Mouse (Mus musculus): Measurements from ENCODE around the gene A930033H14Rik. TPM values are rescaled to one million over a fixed set of nuclear protein-coding genes. Genes with fewer than 3 reads are reported as not detected.

A930033H14Rik gene
- total RNA-seq, 2 experiments from 2014 or later: 2.4 to 2.8 TPM

GRCm38 (mm10) chr10:69207481-69207880, 5.4 kb downstream of the A930033H14Rik start:
- intact Hi-C loops (cut with DNase I): no loop called here
- DNase-seq: no peak

DNA sequence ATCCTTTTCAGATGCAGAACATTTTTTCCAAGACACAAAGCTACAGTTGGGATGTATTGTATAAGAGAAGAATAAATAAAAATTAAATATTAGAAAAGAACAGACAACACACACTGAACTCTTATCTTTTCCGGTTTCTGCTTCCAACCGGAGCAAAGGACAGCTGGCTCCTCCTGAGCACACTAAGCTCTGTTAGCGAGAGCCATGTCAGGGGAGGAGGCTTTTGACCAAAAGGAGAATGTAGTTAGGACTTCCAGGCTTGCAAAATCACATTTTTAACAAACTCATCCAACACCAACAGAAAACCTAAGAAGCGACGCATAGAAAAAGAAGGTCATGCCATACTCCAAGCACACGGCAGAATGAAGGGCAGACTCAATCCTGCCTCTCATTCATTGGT, 6.8 kb downstream of the A930033H14Rik start:
- no peak for DNase-seq
- intact Hi-C loops (cut with DNase I): no loop called here

DNA sequence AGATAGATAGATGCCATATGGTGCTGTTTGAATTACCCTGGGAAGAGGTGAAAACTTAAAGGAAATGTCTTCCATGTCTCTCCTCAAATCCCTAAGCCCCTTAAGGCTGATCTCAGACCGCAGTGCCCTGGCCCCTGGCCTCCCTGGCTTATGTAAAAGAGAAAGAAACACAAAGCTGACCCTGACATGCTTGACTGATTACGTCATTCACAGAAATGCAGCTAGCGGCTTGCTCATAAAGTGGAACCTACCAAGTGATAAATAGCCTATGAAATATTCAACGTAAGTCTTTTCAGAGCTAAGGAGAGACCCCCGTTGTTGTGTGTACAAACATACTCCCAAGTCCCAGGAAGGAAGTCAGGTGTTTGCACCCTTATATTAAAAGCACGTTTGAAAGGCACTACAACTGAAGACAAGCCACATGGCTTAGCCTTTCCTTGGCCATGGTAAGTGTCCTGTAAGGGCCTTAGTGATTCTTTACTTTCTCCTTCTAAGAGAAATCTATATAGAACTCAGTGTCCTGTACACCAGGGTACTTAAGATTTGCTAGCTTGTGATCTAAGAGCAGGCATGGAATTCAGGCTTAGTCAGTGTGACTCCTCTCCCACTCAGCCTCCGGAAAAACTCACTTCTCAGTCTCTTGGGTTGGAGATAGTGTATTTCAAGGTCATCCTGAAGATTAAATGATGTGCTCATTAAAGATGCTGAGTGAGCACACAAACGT, 8.1 kb downstream of the A930033H14Rik start:
- intact Hi-C loops (cut with DNase I): no loop called here
- DNase-seq: no peak

GRCm38 (mm10) chr10:69193721-69194120, 19.2 kb downstream of the A930033H14Rik start:
- intact Hi-C loops (cut with DNase I): no loop called here
- DNase-seq: no peak

- peak in 1 of 2 experiments; percentile 28 for DNase-seq
- intact Hi-C loops (cut with DNase I): no loop called here
Measured at GRCm38 (mm10) chr10:69192266-69192665, 20.6 kb downstream of the A930033H14Rik start.

DNA sequence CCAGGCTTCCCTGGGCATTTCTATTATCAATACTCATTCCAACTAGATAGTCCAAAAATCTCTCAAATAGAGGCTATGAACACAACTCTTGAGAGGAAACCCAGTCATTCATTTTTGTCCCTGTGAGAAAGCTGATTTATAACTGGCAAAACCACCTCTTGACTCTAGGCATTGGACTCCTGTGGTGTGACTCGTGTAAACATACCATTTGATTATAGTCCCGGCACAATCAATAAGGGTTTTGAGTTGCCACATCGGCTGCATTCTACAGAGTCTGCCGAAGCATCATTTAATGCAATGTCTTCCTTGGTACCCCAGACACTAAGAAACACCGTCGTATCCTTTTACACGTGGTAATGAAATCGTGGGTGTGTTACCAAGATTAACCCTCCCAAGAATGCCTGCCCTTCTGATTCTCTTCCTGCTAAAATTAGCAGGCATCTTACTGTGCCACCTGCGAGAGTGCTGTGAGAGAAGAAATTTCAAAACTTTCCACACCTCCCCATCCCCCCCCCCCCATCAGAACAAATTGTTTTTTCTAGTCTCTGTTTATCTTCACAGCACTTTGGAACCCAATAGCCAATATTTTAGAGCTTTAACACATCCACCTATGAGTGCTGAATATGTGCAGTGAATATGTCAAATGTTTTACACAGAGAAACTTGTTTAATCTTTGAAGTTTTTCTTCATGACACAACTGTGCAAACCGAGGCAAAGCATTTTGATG, 22.3 kb downstream of the A930033H14Rik start:
- DNase-seq: no peak
- intact Hi-C loops (cut with DNase I): no loop called here

GRCm38 (mm10) chr10:69187773-69188443, 25.0 kb downstream of the A930033H14Rik start:
- no peak for DNase-seq
- intact Hi-C loops (cut with DNase I): loop anchor here (2.0 kb wide), 1 partner anchor 25 kb away; the partner anchor contains the start of gene A930033H14Rik

GRCm38 (mm10) chr10:69185894-69186893, 26.7 kb downstream of the A930033H14Rik start:
- DNase-seq: peak; percentile 74 to 80
- intact Hi-C loops (cut with DNase I): loop anchor here (1.0 to 2.0 kb wide), 2 partner anchors 27 to 121 kb away; partner anchors contain the start of gene A930033H14Rik

DNA sequence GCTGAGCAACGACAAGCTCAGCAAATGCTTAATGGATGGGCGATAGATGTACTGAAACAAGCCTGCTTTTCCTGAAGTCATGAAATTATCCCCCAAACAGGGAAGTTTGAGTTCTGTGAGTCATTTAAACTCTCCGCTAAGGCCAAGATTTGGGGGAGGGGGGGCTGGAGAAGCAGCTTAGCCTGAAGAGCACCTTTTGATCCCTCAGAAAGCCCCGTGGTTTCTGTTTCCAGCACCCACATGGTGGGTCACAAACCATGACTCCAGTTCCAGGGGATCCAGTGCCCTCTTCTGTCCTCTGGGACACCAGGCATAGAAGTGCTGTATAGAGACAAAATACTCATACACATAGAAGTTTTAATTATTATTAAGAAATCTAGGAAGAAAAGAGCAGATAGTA, 27.5 kb downstream of the A930033H14Rik start:
- peak; percentile 30 to 34 for DNase-seq
- intact Hi-C loops (cut with DNase I): no loop called here

DNA sequence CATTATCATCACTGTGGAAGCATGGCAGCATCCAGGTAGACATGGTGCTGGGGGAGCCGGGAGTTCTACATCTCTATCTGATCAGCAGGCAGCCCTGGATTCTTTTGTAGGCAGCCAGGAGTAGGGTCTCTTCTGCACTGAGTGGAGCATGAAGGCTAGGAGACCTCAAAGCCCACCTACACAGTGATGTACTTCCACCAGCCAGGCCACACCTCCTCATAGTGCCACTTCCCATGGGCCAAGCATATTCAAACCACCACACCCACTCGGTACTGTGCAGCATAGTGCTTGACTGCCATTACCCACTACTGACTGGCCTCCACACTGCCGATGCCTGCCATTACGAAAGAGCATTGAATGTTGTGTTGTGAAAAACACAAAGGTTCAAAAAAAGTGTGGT, 28.0 kb downstream of the A930033H14Rik start:
- intact Hi-C loops (cut with DNase I): no loop called here
- DNase-seq: no peak

DNA sequence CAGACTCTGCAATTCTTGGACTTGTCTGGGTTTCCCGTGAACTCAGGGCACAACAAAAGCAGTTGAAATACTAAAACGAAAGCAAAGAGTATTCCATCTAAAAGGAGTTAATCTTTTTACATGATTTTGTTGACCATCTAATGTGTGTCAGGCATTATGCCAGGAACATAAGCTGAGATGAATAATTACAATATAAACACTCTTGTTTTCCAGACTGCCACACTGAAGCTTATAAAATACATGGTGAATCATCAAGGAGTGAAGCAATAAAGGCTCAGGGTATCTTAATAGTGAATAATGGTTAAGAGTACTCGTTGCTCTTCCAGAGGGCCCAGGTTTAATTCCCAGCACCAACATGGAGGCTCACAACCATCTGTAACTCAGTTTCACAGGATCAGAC, 31.9 kb downstream of the A930033H14Rik start:
- no peak for DNase-seq
- intact Hi-C loops (cut with DNase I): no loop called here

DNA sequence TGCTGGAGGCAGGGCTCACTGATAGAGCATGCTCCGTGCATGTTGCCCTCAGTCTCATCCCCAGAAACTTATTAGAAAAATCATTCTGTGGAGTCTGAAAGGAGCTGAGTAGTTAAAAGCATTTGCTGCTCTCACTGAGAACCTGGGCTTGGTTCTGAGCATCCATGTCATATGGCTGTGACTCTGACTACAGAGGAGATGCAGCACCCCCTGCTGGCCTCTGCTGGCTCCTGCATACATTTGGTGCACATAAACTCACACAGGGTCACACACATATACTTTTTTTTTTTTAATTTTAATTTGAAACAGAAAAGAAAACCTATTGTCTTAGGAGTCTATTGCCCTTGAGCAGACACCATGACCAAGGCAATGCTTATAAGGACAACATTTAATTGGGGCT, 33.6 kb downstream of the A930033H14Rik start:
- DNase-seq: no peak
- intact Hi-C loops (cut with DNase I): no loop called here

DNA sequence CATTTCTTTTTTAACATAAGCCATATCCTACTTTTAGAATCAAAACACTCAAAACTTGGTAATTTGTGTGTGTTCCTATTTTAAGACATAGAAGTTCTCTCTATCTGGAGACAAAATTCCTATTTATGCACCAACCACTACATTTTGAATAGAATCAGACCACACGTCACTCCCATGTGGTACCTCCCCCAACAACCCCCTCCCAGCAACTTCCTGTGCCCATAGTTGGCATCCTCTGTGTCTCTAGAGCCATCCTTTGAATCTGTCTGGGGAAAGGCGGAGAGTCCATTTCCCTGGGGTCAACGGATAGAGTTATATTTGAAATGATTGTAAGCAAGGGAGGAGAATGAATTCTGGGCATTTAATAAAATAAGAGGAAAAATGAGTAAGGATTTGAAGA, 36.8 kb downstream of the A930033H14Rik start:
- no peak for DNase-seq
- intact Hi-C loops (cut with DNase I): no loop called here

GRCm38 (mm10) chr10:69172412-69172811, 40.5 kb downstream of the A930033H14Rik start:
- intact Hi-C loops (cut with DNase I): no loop called here
- DNase-seq: no peak

DNA sequence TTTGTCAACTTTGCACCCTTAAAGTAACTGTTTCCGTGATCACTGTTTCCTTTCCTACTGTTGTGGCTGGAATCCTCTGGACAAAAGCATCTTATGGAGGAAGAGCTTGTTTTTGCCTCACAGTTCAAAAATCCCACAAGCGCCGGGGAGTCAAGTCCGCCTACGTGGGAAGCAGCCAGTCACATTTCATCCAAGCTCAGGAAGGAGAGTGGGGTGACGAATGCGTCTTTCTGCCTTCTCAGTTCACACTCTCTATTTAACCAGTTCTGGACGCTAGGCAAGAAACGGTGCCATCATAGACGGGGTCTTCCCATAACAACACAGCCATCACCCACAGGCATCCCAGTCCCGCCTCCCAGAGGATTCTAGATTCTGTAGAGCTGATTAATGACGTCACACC, 46.4 kb downstream of the A930033H14Rik start:
- no peak for DNase-seq
- intact Hi-C loops (cut with DNase I): loop anchor here (10.0 kb wide), 1 partner anchor 262 kb away; no protein-coding TSS in a partner anchor

DNA sequence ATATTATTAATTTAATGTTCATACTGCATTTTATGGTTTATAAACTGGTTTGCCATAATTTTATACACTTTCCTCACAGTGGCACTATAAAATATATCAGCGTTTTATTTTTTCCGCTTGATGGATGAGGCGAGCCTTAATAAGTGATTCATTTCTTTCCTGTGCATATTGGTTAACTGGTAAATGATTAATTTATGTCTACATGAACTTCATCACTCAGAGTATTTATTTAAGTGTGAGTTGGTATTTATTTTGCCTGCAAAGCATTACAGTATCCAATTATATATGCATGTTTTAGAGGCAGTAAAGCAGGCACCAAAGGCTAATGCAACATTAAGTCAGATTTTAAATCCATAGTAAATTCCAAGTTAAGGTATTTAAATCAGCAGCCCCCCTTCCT, 47.1 kb downstream of the A930033H14Rik start:
- intact Hi-C loops (cut with DNase I): loop anchor here (10.0 kb wide), 1 partner anchor 261 kb away; no protein-coding TSS in a partner anchor
- DNase-seq: no peak

- DNase-seq: peak in 1 of 2 experiments; percentile 56
- intact Hi-C loops (cut with DNase I): loop anchor here (10.0 kb wide), 1 partner anchor 260 kb away; no protein-coding TSS in a partner anchor
Measured at GRCm38 (mm10) chr10:69165125-69165524, 47.8 kb downstream of the A930033H14Rik start.

GRCm38 (mm10) chr10:69163216-69163615, 49.7 kb downstream of the A930033H14Rik start:
- DNase-seq: no peak
- intact Hi-C loops (cut with DNase I): loop anchor here (10.0 kb wide), 1 partner anchor 258 kb away; no protein-coding TSS in a partner anchor

DNA sequence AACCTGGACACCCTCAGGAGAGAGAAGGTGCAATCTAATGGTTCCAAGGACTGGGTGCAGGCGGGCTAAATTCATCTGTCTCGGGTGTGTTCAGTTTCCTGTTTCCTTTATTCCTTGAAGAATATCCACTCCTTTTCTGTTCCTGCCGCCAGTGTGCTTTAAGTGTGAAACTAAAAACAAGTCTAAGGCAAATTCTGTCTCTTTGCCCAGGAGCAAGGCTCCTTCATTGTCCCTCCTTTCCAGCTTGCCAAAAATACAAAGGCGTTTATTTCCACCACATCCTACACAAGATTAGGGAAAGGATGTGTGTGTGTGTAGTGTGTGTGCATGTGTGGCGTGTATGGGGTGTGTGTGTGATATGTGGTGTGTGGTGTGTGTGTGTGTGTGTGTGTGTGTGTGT, 50.3 kb downstream of the A930033H14Rik start:
- intact Hi-C loops (cut with DNase I): loop anchor here (10.0 kb wide), 1 partner anchor 258 kb away; no protein-coding TSS in a partner anchor
- DNase-seq: no peak
